8 mouse cellular contexts compared by ENCODE assay signal in the genomic region with DNA sequence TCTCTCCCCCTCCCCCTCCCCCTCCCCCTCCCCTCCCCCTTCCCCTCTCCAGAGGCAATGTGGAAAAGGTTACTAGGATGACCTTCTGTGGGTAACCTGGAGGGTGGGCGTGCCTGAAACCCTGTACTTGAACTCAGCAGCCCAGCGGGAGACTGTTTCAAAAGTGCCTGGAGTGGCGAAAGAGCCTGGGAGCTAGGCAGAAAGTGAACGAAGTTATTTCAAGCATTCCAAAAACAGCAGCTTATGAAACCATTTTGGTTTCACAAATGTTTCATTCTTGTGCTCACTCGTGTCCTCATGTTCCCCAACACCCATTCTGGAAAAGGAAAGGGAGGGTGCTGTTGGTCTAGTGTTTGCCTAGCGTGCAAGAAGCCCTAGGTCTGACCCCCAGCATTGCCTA. TPM values are rescaled to one million over a fixed set of nuclear protein-coding genes. Genes with fewer than 3 reads are reported as not detected.
A peak's percentile ranks its signal among the peaks of the same experiment; 100 is the strongest.
DNase-seq lines count a peak whose midpoint lies in the region; ATAC-seq lines count a peak whose summit lies in the region.

No protein-coding gene starts in this region.

- 42% methylated on average over 6 of the region's 6 CpGs for WGBS in kidney, embryonic 16.5 days

- H3K4me3 ChIP-seq in kidney, embryonic 16.5 days (ENCODE audit: low read length): peak overlapping the region; percentile 54

- peaks cover 8% of the 10 kb centered on the region; the same call in 1 of the 2 replicates for H3K27me3 ChIP-seq in kidney, embryonic 16.5 days (ENCODE audit: insufficient read depth, low read length)

- H3K36me3 ChIP-seq in kidney, embryonic 16.5 days (ENCODE audit: insufficient read depth, low read length): no peaks in the 10 kb centered on the region

- H3K4me1 ChIP-seq in kidney, embryonic 16.5 days (ENCODE audit: insufficient read depth, low read length): peaks cover 9% of the 10 kb centered on the region

- H3K9ac ChIP-seq in kidney, embryonic 16.5 days (replicated peaks; ENCODE audit: low read length): no peak overlapping the region

- no peak overlapping the region for H3K27ac ChIP-seq in kidney, embryonic 16.5 days (ENCODE audit: low read length)

- intact Hi-C loops in gastrocnemius, postnatal 36 days (cut with DNase I): loop anchor here (2.0 kb wide), 1 partner anchor 175 kb away; no protein-coding TSS in a partner anchor

- H3K9me3 ChIP-seq in kidney, embryonic 16.5 days (ENCODE audit: low read length): no peaks in the 10 kb centered on the region

- no peak for ATAC-seq in CD4-positive, CD25-positive, alpha-beta regulatory T cell, adult 4 months
- no peak for ATAC-seq in kidney, embryonic 16.5 days (ENCODE audit: low FRiP score, low TSS enrichment)

- H3K4me2 ChIP-seq in kidney, embryonic 16.5 days (replicated peaks; ENCODE audit: low read depth, low read length): peak overlapping the region; percentile 86

- DNase-seq in CD4-positive, CD25-positive, alpha-beta regulatory T cell, adult 2 months (ENCODE audit: low read depth, low spot score): peak; percentile 37
- peak; percentile 23 for DNase-seq in right cerebral cortex, postnatal 25 days
- DNase-seq in right cerebral cortex, postnatal 4 days: no peak
- DNase-seq in lung, postnatal 25 days (ENCODE audit: low spot score): peak; percentile 73
- no peak for DNase-seq in gastrocnemius, postnatal 36 days
- DNase-seq in cerebellum, postnatal 10 days: no peak

RNA-seq across cellular contexts. Expression of gene Rgcc, which starts 1.6 kb away (rescaled TPM):
- 10 to 100 TPM; 20.3 to 29.3 TPM for polyA plus RNA-seq in CD4-positive, CD25-positive, alpha-beta regulatory T cell, adult 4 months (2017; shearing (Covaris generic))
- polyA plus RNA-seq in kidney, embryonic 16.5 days (2015; fragmentation: Nextera tagmentation; extraction: Ambion mirVana): 29.7 and 35.7 TPM in 2 replicates
- 10 to 100 TPM; 36.2 to 47.3 TPM for total RNA-seq in gastrocnemius, postnatal 36 days (2021)

RNA-seq across cellular contexts. Expression of gene Zfp957, which starts 52.6 kb away (rescaled TPM):
- not detected for polyA plus RNA-seq in CD4-positive, CD25-positive, alpha-beta regulatory T cell, adult 4 months (2017; shearing (Covaris generic))
- not detected in 2 replicates for polyA plus RNA-seq in kidney, embryonic 16.5 days (2015; fragmentation: Nextera tagmentation; extraction: Ambion mirVana)
- not detected for total RNA-seq in gastrocnemius, postnatal 36 days (2021)

Comparison
In these comparisons a context has a peak if more than half of its experiments do, and no peak if none do; other contexts are left out.
1. DNase-seq: peak in CD4-positive, CD25-positive, alpha-beta regulatory T cell, adult 2 months (single experiment), right cerebral cortex, postnatal 25 days (single experiment) and lung, postnatal 25 days (single experiment); none in right cerebral cortex, postnatal 4 days (single experiment), gastrocnemius, postnatal 36 days (0 of 2) and cerebellum, postnatal 10 days (0 of 2).